Mouse (Mus musculus) T-cell, adult 2 months (primary cell): ENCODE results near the gene Parp8.

Experiments
- DNase-seq: peaks from one replicate; pipeline ENCODE4 v3.0.0; 2022; ENCODE audit warnings: low spot score

Gene Parp8

DNA sequence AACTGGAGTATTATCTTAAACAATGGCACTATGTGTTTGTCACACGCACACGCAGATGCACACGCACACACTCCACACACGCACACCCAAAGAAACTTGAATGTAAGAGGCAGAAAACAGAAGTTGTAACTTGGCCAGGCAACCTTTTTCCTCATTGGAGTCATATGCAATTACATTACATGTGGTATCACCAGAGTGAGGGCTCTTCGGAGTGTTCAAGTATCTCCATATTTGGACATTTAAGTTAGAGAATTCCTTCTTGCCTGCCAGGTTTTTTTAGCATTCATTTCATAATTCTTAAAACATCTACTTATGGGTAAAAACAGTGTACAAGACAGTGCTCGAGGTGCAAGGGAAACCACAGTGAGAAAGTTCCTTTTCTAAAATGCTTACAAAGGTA is 6.7 kb downstream of the Parp8 start:
- DNase-seq: no peak

DNA sequence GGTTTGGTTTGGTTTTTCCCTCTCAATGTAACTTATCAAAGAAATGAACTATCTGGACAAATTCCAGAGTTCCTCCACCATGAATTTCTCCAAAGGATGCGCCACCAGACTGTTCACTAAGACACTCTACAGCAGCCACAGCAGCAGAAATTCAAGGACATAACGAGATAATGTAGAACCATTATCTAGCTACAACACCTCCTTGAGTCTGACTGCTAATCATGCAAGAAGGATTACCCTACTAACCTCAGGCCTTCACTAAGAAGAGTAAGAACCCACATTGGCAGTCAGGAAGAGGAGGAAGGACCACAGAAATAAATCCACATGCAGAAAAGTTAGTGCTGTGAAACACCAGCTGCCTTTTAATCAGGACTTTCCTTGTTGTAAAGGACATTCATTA is 11.8 kb downstream of the Parp8 start:
- DNase-seq: no peak

DNA sequence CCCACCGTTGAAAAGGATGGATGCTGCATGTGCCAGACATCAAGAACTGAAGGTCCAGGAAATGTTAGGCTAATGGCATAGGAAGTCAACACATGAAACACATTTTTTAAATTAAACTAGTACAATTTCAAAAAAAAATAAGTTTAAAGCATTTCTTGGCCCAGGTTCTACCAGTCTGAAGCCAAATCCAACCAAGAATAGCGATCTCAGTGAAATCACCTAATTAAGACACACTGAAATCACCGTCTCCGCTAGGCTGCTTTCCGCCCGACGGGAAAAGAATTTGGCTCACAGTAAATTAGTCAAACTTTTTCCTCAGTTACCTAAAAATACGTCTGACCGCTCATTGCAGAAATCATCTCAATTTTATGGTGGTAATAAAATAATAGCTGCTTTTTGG is 13.3 kb downstream of the Parp8 start:
- DNase-seq: no peak

DNA sequence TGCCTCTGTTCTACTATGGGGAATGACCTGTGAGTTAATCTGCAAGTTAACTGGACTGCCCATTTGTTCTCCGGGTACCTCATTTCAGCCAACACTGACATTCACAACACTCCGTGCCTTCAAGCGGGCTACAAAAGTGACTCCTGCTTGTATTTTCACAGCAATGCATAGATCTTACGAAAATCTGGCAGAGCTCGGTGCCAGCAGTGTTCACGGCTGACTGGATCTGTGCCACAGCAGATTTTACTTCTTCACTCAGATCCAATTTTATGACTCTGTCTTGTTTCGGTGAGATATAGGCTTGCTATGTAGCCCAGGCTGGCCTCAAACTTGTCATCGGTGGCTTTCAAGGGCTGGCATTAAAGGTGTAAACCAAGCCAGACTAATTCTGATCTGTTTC is 15.2 kb downstream of the Parp8 start:
- no peak for DNase-seq

DNA sequence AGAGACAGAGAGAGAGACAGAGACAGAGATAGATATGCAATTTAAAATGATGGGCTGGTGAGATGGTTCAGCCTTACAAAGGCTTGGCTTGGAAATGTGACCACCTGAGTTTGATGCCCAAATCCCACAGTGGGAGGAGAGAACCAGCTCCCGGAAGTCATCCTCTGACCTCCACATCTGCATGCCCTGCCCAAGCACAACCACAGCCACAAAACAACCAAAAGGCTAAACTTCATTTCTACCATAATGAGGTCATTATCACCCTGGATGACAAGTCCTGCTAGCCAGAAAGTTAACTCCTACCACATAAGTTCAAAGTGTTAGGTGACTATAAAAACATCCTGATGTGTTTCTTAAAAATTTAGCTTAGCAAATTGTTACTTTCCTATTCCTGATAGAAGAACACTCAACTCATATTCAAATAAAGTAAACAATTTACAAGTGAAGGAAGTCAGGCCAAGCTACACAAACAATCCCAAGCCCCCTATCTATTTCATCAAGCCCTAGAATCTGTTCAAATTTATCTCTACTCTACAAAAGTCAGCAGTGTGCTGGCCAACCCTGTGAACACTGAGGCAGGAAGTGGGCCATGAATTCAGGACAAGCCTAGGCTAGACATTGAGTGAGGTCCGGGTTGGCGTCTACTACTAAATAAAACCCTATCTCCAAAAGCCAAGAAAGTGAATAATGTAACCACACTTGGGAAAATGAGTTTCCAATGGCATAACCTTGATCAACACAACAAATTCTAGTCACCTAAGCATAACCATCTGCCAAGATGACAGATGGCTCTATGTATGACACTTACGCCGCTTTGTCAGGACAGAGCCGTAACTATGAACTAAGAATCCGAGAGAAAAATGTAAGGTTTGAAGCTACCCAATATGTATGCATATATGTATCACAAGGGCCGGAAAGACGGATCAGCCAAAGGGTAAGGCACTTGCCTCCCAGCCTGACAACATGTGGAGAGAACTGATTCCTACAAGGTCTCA is 17.0 kb downstream of the Parp8 start:
- DNase-seq: no peak

GRCm38 (mm10) chr13:117007566-117007965 is 17.8 kb downstream of the Parp8 start:
- no peak for DNase-seq

- no peak for DNase-seq
Observed at GRCm38 (mm10) chr13:117006638-117007037, 18.7 kb downstream of the Parp8 start.

- no peak for DNase-seq
Observed at GRCm38 (mm10) chr13:117000493-117000892, 24.8 kb downstream of the Parp8 start.

- no peak for DNase-seq
Observed at GRCm38 (mm10) chr13:116991560-116991959, 33.8 kb downstream of the Parp8 start.

- DNase-seq: no peak
Observed at GRCm38 (mm10) chr13:116990327-116990726, 35.0 kb downstream of the Parp8 start.

DNA sequence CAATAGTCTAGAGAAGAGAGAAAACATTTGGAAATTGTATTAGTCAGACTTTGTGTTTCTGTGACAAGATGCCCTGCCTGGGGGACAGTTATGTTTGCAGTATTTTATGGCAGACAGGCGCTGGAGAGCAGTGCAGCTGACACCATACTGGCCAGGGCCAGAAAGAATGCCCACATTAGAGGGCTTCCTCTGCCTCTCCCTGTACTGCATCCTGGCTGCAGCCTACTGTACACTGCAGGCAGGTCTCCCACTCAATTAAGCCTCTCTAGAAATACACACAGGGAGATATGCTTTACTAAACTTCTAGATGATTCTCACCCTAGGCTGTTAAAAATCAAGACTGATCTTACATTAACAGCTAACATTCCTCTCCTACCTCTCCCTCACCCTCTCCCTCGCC is 36.6 kb downstream of the Parp8 start:
- DNase-seq: no peak

DNA sequence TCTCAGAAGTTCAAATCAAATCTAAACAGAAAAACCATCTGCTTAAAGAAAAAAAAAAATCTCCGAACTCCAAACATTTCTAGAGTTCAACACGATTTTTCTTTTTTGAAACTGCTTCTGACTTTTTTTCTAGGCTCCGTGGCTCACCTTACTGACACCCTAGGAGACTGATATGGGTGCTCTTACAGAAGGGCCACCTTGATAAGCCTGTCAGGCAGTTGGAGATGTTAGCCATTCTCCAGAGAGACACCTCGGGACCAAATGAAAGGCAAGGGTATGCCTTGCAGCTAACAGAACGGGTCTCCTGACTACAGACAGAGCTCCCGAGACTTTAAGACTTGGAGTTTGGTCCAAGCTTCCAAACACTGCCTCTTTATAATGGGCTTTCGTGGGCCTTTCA is 37.1 kb downstream of the Parp8 start:
- DNase-seq: no peak

DNA sequence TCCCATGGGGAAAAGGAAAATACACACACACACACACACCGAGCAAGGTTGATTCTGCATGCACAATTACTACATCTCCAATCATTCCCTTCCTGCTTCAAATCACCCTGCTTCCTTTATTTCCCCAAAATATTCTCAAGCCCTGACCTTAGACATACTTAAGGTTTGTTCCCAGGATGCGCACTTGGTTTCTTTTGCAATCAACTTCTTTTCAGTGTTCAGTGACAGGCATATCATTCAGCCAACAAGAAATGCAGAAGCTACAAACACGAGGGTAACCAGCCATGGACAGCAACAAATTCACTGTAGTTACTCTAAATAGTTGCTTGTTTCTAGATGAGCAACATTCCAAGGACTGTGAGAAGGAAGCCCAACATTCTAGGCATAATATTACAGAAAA is 38.1 kb downstream of the Parp8 start:
- DNase-seq: no peak

DNA sequence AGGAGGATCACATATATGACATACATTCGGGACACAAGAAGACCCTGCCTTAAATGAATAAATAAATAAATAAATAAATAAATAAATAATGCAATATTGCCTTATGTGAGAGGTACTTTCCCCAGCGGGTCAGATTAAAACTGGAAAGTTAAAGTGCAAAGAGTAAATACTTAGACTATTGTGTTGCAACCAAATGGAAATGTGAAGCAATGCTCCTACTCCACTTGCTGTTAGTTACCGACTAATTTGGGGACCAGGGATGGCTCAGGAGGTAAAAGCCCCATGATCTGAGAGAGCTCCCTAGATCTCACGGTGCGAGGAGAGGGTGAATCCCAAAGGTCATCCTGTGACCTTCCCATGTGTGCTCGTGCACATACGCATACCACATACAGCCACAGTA is 38.7 kb downstream of the Parp8 start:
- DNase-seq: no peak

DNA sequence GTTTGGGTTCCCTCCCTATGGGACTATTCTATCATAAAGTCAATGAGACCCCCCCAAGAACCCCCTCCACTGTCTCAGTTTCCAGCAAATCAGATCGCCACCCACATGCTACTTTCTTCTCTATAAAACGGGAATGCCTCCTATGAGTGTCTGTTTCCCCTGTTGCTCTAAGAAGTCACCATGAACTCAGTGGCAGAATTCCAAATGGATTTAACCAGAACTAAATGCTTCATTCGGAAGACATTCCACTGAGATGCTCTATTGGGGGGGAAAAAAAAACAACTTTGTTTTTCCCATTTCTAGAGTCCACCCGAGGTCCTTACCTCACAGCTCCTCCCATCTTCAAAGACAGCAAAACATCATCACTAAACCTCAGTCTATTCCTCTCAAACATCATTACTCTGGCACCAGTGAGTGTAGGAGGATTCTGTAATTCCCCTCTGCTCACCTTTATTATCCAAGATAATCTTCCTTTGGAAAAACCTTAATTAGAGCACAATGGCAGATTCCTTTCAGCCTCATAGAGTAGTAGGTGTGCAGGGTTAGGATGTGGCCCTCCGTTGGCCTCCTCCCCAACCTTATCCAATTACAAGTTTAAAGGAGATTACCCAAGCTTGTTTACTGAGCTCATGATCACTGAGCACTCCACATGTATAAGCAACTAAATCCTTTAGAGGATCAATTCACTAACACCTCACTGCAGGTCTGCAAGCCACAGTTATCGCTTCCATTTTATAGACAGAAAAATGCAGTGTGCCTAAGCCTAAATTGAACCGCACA is 51.1 kb downstream of the Parp8 start:
- DNase-seq: no peak

DNA sequence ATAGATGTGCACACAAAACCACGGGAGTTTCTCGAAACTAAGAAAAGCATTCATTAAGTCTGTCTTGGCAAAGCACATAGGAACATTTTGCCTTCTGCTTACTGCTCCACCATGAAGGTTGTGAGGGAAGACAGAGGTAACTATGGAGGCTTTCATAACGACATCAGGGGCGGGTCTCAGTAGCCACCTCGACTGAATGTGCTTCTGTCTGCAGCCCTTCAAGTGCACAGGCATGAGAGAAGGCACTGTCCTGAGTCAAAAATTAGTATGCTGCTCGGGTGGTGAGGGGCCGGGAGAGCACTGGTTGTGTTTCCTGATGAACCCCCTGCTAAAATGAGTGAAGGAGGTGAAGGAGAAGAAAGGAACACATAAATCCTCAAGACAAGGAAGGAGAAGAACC is 51.8 kb downstream of the Parp8 start:
- no peak for DNase-seq

DNA sequence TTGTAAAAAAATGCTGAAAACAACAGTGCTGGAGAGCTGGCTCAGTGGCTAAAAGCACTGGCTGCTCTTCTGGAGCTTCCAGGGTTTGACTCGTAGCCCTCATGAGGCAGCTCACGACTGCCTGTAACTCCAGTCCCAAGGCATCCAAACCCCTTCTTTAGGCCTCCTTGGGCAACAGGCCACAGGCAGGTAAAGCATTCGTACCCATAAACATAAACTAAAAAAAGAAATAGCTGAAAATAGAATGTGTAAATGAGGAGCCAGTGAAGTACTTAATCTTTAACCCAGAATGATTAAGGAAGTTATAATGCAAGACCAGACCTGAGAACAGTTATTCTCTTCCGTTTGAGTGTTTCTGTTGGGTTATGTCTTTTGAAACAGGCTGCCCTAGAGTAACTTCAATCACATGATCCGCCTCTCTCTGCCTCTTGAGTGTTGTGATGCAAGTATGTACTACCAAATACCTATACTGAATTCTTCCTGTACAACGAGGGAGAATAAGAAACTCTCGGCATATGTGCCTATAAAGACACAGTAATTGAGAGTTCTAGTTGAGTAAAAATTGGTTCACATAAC is 53.2 kb downstream of the Parp8 start:
- peak; percentile 3 for DNase-seq

DNA sequence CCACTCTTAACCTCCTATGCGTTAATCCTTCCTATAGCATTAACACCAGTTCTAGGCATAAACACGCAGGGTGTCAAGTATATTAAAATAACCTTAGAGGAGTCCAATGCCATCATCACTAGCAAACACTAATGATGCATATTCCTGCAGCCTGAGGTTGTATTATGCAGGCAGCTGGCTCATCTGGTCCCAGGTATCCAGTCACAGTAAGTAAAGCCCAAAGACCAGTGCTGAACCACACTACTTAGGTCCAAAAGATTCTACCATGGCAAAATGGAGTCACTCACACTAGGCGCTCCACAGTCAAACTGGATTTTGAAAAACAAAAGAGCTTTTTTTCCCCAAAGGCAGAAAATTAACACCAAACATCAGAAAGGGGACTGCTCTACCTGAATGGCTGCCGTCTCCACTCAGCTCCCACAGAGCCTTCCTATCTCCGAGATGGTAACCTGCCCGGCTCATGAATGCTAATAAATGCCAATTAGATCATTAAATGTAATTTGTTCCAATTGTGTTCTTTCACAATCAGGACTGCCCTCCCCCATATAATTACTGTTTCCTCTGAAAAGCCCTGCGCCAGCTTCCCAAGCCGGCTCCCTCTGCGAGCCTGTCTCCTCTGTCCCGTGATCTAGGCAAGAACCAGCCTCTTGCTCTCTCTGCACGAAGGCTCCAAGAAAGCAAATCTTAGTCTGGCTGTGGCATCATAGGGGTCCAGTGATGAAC is 54.5 kb downstream of the Parp8 start:
- no peak for DNase-seq

- DNase-seq: no peak
Observed at GRCm38 (mm10) chr13:116969650-116970049, 55.7 kb downstream of the Parp8 start.

DNA sequence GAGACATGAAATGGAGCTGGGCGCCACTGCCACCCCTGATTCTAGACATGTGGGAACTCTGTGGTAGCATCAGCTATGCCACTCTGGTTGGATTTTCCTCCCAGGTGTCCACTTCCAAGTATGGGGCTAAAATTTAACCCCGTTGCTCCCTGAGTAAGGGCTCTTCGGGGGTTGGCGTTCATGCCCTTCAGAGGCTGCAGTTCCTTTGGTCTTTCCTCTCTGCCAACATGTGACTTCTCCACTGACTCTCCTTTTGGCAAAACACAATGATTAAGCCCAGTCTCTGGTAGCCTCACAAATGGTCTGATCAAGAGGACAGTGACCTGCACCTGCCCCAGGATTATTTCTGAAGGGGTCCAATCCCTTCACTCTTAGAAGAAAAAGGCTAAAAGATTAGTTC is 56.4 kb downstream of the Parp8 start:
- DNase-seq: no peak

DNA sequence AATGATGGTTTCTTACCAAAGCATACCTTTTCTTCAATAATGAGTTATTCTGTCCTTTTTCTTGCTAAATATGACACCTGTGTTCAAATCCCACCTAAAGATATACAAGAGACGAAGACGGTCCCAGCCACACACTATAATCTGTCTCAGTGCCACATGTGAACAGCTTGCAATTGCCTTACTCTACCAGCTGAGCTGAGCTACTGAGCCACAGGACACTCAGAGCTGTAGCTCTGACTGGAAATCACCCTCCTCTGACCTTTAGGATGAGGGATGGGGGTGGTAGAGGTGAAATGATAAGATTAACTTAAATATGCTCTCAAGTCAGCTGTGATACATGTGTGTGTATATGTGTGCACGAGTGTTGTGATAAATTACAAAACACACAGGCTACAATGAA is 57.9 kb downstream of the Parp8 start:
- DNase-seq: no peak
